Mouse (Mus musculus) limb, embryonic 12.5 days (tissue): Measurements from ENCODE around the gene Hoxc9. TPM values are rescaled to one million over a fixed set of nuclear protein-coding genes. Genes with fewer than 3 reads are reported as not detected.

ENCODE experiments used
- ATAC-seq: fragments of 200-750 bp; cut with Nextera tagmentation; 2 replicates; pipeline ENCODE4 v1.8.0; 2017; ENCODE audit warnings: low read depth, moderate TSS enrichment; ENCODE audit not compliant: insufficient number of reproducible peaks, insufficient read depth, low FRiP score, low TSS enrichment
- H3K27ac ChIP-seq: fragments of 300-500 bp; sonication (generic); 2 replicates; pipeline ENCODE4 v1.5.1; 2016; ENCODE audit warnings: mild to moderate bottlenecking, moderate library complexity
- H3K27me3 ChIP-seq: fragments of 300-500 bp; sonication (generic); 2 replicates; pipeline ENCODE4 v1.6.1; 2016; ENCODE audit warnings: mild to moderate bottlenecking, moderate library complexity
- H3K36me3 ChIP-seq: fragments of 300-500 bp; sonication (generic); 2 replicates; pipeline ENCODE4 v1.6.1; 2016; ENCODE audit warnings: mild to moderate bottlenecking, moderate library complexity
- H3K4me1 ChIP-seq: fragments of 300-500 bp; sonication (generic); replicated peaks from 2 replicates; pipeline ENCODE4 v1.6.1; 2016
- H3K4me2 ChIP-seq: fragments of 300-500 bp; sonication (generic); 2 replicates; pipeline ENCODE4 v1.6.1; 2016; ENCODE audit warnings: mild to moderate bottlenecking, moderate library complexity
- H3K4me3 ChIP-seq: fragments of 300-500 bp; sonication (generic); replicated peaks from 2 replicates; pipeline ENCODE4 v1.5.1; 2016; ENCODE audit warnings: mild to moderate bottlenecking
- H3K9ac ChIP-seq: fragments of 300-500 bp; sonication (generic); replicated peaks from 2 replicates; pipeline ENCODE4 v1.6.1; 2016; ENCODE audit warnings: mild to moderate bottlenecking, moderate library complexity
- H3K9me3 ChIP-seq: fragments of 300-500 bp; sonication (generic); 2 replicates; pipeline ENCODE4 v1.6.1; 2016; ENCODE audit warnings: mild to moderate bottlenecking, moderate library complexity
- WGBS: fragments of 180-500 bp; shearing (Covaris S2); methylation state at CpG from one replicate; pipeline ENCODE4 v1.1.7; 2016; 5-methylcytosine and 5-hydroxymethylcytosine counted together
- polyA plus RNA-seq: library from polyadenylated mRNA; unstranded; fragments of >200 nt; fragmentation: Nextera tagmentation; extraction: Ambion mirVana; gene quantifications from 2 replicates; pipeline ENCODE4 v1.2.1, GENCODE M21; 2016

Hoxc9 gene
- 3.6 TPM in 2 replicates for polyA plus RNA-seq

DNA sequence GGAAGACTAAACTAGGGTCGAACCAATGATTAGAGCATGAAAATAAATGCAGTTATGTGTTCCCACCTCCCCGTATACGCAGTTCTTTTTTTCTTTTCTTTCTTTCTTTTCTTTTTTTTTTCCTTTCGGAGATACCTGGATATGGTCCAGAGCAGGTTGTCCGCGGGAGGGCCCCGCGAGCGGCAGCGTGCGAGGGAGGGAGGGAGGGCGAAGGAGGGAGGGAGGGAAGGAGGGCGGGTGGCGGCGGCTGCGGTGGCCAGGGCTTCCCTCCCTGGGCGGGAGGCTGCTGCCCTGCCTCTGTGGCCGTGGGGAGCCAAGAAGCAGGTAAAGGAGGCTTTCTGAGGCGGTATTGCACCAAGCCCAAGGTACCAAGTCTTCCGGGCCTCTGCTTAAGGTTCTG, at the start of gene Hoxc9:
Gene Hoxc9, plus strand, starts transcription at position 269 of the 400 bp plus-strand sequence.
- Histone ChIP-seq H3K27ac (peak within 1 kb of the TSS; percentile 73), H3K4me2 (peak within 1 kb of the TSS; percentile 82)
- WGBS = under 1% methylated on average over 12 of the region's 20 CpGs

DNA sequence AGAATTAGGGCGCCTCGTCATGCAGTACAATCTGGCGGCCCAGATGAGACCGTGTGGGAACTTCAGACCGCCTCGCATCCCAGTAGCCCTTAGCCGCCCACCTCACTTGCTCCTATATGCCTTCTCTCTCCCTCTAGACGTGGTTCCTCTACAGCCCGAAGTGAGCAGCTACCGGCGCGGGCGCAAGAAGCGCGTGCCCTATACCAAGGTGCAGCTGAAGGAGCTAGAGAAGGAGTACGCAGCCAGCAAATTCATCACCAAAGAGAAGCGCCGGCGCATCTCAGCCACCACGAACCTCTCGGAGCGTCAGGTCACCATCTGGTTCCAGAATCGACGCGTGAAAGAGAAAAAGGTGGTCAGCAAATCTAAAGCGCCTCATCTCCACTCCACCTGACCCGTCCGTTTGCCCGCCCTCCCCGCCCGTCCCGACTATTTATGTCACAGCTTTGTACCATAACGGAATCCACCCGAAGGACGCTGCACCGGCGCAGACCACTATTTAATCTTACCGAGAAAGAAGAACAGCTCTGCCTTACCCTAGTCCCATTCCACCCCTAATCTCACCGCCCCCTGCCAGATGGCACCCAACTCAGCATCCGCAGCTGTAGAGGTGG, 49.1 kb upstream of the Hoxc9 start:
- peaks cover 6% of the 10 kb centered on the region for H3K4me1 ChIP-seq
- ATAC-seq = no peak
- H3K36me3 ChIP-seq = no peaks in the 10 kb centered on the region
- H3K9me3 ChIP-seq = no peaks in the 10 kb centered on the region
- H3K27me3 ChIP-seq = peaks cover 95% of the 10 kb centered on the region
- no peak overlapping the region for H3K27ac ChIP-seq
- H3K4me2 ChIP-seq = no peak overlapping the region
- no peak overlapping the region for H3K4me3 ChIP-seq
- no peak overlapping the region for H3K9ac ChIP-seq
- 3% methylated on average over 40 of the region's 40 CpGs for WGBS

More for the DNA sequence above, at the start of gene Hoxc9:
- Histone ChIP-seq H3K36me3 (no peaks in the 10 kb centered on the region), H3K4me3 (peak within 1 kb of the TSS; percentile 40), H3K9ac (peak within 1 kb of the TSS; percentile 71), H3K4me1 (peaks cover 71% of the 10 kb centered on the region), H3K27me3 (peaks cover 97% of the 10 kb centered on the region), H3K9me3 (no peaks in the 10 kb centered on the region)
- no peak for ATAC-seq

DNA sequence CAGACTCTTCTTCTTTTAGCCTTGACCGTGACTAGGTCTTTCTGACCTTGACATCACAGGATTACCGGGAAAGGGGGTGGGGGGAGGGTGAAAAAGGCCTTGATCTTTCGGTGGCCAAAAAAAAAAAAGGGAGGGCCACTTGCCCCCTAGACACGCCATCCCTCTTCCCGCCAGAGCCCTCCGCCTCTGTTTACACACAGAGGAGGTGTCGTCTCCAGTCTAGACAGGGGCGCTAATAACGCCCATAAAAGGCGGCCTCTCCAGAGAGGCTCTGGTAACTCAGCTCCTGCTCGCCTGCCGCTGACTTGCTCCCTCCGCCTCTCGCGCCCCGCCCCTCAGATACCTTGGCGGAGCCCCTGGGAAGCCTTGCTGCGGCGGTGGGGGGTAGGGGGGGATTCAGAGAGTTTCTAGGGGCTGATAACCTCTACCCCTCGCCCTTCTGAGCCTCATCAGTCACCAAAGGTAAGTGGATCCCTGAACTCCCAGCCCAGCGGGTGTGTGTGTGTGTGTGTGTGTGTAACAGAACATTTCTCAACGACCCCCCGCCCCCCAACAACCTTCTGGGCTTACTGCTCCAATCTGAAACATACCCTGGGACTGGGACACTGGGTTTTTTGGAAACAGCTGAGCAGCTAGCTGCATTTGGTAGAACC, 44.4 kb upstream of the Hoxc9 start:
- 1% methylated on average over 23 of the region's 23 CpGs for WGBS
- Histone ChIP-seq H3K4me2 (0 out of 2 replicates have a peak overlapping the region, but pooled peaks have one; percentile 8), H3K9me3 (no peaks in the 10 kb centered on the region), H3K4me3 (0 out of 2 replicates have a peak overlapping the region, but pooled peaks have one; percentile 3), H3K9ac (no peak overlapping the region), H3K27me3 (peaks cover 99% of the 10 kb centered on the region), H3K36me3 (no peaks in the 10 kb centered on the region), H3K27ac (no peak overlapping the region), H3K4me1 (peaks cover 14% of the 10 kb centered on the region)
- peak; percentile 60; the same call in 1 of the 2 replicates for ATAC-seq

DNA sequence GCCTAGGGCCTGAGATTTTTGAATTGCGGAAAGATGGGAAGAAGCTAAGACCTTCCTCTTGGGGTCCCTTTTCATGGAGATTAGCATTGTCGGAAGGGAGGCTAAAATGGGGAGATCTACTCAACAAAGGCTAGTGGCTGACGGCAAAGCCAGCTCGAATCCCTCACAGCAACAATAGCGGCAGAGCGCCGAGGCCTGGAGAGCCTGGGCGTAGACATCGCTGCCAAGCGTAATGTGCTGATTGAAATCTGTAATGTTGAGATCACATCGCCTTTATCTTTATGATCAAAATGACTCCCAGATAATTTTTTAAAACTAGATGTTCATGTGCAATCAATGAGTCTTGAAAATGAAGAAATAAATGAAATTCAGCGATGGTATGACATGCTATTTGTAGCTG, 41.8 kb upstream of the Hoxc9 start:
- under 1% methylated on average over 12 of the region's 12 CpGs for WGBS
- H3K4me1 ChIP-seq = peaks cover 23% of the 10 kb centered on the region
- H3K4me2 ChIP-seq = no peak overlapping the region
- H3K4me3 ChIP-seq = no peak overlapping the region
- ATAC-seq = no peak
- H3K27me3 ChIP-seq = peaks cover 98% of the 10 kb centered on the region
- no peak overlapping the region for H3K27ac ChIP-seq
- no peaks in the 10 kb centered on the region for H3K9me3 ChIP-seq
- no peak overlapping the region for H3K9ac ChIP-seq
- no peaks in the 10 kb centered on the region for H3K36me3 ChIP-seq

DNA sequence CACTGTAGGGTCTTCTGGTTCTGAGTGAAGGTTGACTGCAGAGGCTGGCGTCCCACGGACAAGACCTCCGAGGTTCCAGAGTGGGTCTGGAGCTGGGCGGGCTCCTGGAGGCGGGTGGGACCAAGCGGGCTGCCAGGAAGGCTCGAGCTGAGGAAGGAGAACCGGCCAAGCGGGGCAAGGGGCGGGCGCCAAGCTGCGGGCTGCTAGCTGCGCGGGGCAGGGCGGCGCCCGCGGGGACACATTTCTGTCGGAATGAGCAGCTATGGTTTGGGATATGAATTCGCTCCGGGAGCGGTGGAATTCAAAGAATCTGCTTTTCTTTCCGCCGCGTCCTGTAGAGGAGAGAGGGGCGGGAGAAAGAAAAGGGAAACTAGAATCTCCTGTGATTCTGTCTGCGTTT, 41.3 kb upstream of the Hoxc9 start:
- ATAC-seq = no peak
- under 1% methylated on average over 27 of the region's 27 CpGs for WGBS

DNA sequence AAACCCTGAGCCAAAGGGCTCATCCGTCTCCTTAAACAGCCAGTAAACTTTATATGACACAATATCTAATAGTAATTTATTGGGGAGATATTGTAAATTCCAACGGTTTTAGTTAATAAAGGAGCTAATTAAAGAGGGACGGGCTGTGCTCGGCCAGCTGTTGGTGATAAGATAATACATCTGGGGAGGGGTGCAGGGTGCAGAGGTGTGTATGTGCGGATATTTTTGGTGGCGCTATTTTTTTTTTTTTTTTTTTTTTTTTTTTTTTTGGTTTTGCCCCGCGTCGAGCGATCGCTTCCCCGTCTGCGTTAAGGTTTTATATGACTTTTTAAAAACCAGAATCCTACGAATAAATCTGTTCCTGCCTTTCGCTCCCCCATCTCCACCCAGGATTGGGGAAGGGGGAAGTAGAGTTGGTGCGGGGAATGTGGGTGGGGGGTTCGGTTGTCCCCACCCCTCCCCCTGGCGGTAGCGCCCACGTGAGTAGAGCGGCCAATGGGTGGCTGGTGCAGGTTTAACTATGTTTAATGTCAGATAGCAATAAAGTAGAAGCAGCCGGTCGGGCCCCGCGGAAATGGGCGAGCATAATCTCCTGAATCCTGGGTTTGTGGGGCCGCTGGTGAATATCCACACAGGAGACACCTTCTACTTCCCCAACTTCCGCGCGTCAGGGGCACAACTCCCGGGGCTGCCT, 39.8 kb upstream of the Hoxc9 start, which contains the start of gene Hoxc12:
Gene Hoxc12, plus strand, starts transcription at position 479 of the 694 bp plus-strand sequence.
- Histone ChIP-seq H3K9ac (0 out of 2 replicates have a peak within 1 kb of the TSS, but pooled peaks have one; percentile 31), H3K4me3 (peak within 1 kb of the TSS; percentile 31), H3K27me3 (peaks cover 98% of the 10 kb centered on the region), H3K9me3 (no peaks in the 10 kb centered on the region), H3K27ac (no peak within 1 kb of the TSS), H3K4me1 (peaks cover 29% of the 10 kb centered on the region), H3K36me3 (no peaks in the 10 kb centered on the region), H3K4me2 (peak within 1 kb of the TSS; percentile 43)
- WGBS = under 1% methylated on average over 31 of the region's 31 CpGs
- ATAC-seq = no peak; the same call in 1 of the 2 replicates

More for the DNA sequence above, 41.3 kb upstream of the Hoxc9 start:
- H3K4me3 ChIP-seq = peak overlapping the region; percentile 23
- H3K4me1 ChIP-seq = peaks cover 28% of the 10 kb centered on the region
- H3K4me2 ChIP-seq = peak overlapping the region; percentile 23
- no peaks in the 10 kb centered on the region for H3K36me3 ChIP-seq
- H3K9me3 ChIP-seq = no peaks in the 10 kb centered on the region
- H3K27me3 ChIP-seq = peaks cover 98% of the 10 kb centered on the region
- H3K9ac ChIP-seq = no peak overlapping the region
- H3K27ac ChIP-seq = no peak overlapping the region

DNA sequence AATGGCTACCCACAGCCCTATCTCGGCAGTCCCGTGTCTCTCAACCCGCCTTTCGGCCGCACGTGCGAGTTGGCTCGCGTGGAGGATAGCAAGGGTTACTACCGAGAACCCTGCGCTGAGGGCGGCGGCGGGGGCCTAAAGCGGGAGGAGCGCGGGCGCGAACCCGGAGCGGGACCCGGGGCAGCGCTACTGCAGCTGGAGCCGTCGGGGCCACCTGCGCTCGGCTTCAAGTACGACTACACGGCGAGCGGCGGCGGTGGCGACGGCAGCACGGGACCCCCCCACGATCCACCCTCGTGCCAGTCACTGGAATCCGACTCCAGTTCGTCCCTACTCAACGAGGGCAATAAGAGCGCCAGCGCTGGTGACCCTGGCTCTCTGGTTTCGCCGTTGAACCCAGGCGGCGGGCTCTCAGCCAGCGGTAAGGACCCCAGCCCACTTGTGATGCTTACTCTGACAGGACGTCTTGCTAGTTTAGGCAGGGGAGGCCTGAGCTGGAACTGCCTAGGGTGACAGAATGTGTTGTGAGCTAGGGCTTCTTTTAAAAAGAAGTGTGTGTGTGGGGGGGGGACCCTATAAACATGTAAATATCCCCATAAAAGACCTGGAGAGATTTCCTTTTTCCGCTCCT, 39.1 kb upstream of the Hoxc9 start:
- Histone ChIP-seq H3K27ac (no peak overlapping the region), H3K4me3 (peak overlapping the region; percentile 31), H3K9ac (0 out of 2 replicates have a peak overlapping the region, but pooled peaks have one; percentile 31)

DNA sequence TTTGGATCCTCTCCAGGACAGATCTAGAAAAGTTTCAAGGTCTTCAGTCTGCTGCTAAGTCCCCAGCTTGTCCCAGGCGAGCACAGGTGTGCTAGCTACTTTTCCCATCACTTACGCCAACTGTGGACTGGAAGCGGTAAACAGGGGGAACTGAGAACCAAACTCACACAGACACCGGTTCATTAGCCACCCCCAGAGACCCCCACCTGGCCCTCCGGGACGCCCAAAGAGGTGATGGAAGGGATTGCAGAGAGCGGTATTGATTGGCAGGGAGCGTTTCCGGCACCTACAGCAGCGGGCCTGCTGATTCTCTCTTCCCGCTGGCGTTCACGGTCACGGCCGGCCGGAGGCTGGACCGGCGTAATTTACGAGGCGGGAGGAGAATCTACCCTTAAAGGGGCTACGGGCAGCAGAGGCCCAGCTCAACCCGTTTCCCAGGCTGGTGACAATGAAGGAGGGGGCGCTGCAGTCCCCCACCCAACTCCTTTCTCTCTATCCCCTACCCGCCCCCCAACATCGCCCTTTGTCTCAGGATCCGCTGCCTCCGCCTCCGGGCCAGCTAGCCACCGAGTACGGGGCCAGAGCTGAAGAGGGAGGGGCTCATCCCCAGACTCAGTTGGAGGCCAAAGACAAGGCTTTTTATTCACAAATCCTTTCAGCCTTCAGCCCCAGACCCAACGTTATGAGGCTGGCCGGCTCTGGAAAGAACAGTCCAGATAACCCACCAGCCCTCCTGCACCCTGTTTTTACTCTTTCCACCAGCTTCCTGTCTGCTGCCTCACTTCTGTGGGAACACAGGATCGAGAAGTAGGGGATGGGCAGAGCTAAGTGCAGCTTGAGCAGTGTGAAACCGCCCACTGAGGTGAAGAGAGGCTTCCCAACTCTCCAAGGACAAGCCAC, 36.7 kb upstream of the Hoxc9 start:
- no peak for ATAC-seq
- H3K27me3 ChIP-seq = peaks cover 91% of the 10 kb centered on the region
- H3K4me3 ChIP-seq = peak overlapping the region; percentile 24
- H3K36me3 ChIP-seq = no peaks in the 10 kb centered on the region
- H3K4me1 ChIP-seq = peaks cover 29% of the 10 kb centered on the region
- peak overlapping the region; percentile 49 for H3K4me2 ChIP-seq
- 0 out of 2 replicates have a peak overlapping the region, but pooled peaks have one; percentile 23 for H3K27ac ChIP-seq
- WGBS = 1% methylated on average over 34 of the region's 34 CpGs
- no peaks in the 10 kb centered on the region for H3K9me3 ChIP-seq
- peak overlapping the region; percentile 37; the same call in 1 of the 2 replicates for H3K9ac ChIP-seq

More for the DNA sequence above, 39.1 kb upstream of the Hoxc9 start:
- peaks cover 23% of the 10 kb centered on the region for H3K4me1 ChIP-seq
- peak overlapping the region; percentile 43 for H3K4me2 ChIP-seq
- no peaks in the 10 kb centered on the region for H3K9me3 ChIP-seq
- 1% methylated on average over 50 of the region's 50 CpGs for WGBS
- H3K36me3 ChIP-seq = no peaks in the 10 kb centered on the region
- ATAC-seq = no peak
- H3K27me3 ChIP-seq = peaks cover 98% of the 10 kb centered on the region

DNA sequence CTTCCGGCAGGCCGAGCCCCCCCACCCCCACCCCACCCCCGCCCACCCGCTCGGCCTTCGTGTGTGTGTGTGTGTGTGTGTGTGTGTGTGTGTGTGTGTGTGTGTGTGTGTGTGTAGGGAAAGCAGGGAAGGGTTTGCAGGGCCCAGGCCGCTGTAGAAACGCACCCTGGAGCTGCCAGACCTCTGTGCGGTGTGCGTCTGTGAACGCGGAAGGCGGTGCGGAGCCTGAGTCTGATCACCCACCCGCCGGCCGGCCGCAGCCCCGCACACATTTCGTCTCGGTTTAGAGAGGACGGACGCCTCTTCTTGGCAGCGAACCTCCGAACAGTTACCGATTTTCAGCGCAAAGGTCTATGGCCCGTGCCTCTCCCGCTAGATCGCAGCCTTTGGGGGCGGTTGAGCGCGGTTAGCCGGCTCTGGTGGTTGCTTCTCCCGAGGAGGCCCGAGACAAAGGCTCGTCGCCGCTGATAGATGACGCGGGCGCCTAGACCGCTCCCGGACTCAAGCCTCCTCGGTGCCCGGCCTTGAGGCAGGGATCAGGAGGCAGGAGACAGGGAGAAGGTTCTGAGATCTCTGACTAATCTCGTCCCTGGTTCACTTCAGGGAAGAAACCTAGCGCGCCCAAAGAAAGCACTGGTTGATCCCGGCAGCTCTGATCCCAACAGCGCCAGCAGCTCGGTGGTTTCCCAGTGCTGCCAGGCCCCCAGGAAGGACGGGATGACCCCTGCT, 33.3 kb upstream of the Hoxc9 start:
- Histone ChIP-seq H3K27ac (peak overlapping the region; percentile 31; the same call in 1 of the 2 replicates), H3K4me2 (peak overlapping the region; percentile 59), H3K36me3 (no peaks in the 10 kb centered on the region), H3K4me3 (peak overlapping the region; percentile 41), H3K9ac (peak overlapping the region; percentile 70), H3K27me3 (peaks cover 90% of the 10 kb centered on the region), H3K4me1 (peaks cover 17% of the 10 kb centered on the region), H3K9me3 (no peaks in the 10 kb centered on the region)
- ATAC-seq = no peak
- 1% methylated on average over 46 of the region's 53 CpGs for WGBS
